Mouse (Mus musculus) CH12.LX (cell line): ENCODE data around the gene Emc10.

Source experiments
- CHD2 ChIP-seq: IDR thresholded peaks from 2 replicates; pipeline ENCODE4 v1.6.1; 2011; ENCODE audit warnings: low read length, improper control_type of control experiment
- MEF2A ChIP-seq: IDR thresholded peaks from 2 replicates; pipeline ENCODE4 v1.6.1; 2014; ENCODE audit warnings: low read depth, mild to moderate bottlenecking, inconsistent platforms, low read length, improper control_type of control experiment, borderline replicate concordance
- POLR2A ChIP-seq: IDR thresholded peaks from 2 replicates; pipeline ENCODE4 v1.6.1; 2011; ENCODE audit warnings: low read depth, mild to moderate bottlenecking, improper control_type of control experiment, low read length

DNA sequence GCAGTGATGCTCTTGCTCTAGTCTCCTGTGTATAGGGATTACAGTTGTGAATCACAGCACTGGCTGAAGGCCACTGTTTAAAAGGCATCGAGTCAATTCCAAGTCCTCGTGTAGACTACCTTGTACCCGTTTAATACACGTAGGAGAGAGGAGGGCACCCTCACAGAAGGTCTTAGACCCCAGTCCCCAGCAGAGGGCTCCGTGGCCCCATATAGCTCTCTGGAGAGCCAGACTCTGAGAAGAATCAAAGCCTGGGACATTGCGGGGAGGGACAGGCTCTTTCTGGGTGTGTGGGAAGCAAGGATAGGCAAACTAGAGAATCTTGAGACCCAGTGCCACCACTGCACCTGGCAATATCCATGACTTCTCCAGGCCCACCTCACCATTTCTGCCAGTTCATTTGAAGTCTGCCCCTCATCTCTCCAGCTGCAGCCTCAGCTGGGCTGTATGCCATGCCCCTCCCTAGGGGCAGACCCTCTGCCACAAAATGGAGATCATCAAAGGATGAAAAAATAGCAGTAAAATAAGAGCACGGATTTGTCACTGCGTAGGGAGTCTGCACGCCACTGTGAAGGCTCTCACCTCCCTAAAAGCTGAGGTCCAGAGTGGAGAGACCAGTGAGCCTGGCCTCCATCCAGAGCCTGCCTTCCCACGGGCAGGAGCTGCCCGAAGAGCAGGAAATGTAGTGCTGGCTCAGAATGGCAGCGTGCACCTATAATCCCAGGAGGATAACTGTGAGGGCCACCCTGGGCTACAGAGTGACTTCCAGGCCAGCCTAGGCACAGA, 50.1 kb downstream of the Emc10 start:
- no peak for TF ChIP-seq MEF2A
- TF ChIP-seq POLR2A: no peak
- TF ChIP-seq CHD2: no peak
